Mouse (Mus musculus) myocyte (in vitro differentiated cells): ENCODE data around the gene Pnliprp1.

Experiments used
- CEBPB ChIP-seq: IDR thresholded peaks from 2 replicates; pipeline ENCODE4 v1.6.1; 2011; ENCODE audit warnings: mild to moderate bottlenecking, moderate library complexity; ENCODE audit not compliant: poor library complexity, insufficient read depth, severe bottlenecking
- E2F4 ChIP-seq: IDR thresholded peaks from one replicate; pipeline ENCODE4 v1.6.1; 2011; ENCODE audit warnings: mild to moderate bottlenecking, control low read depth, moderate library complexity; ENCODE audit not compliant: insufficient read depth
- MYOD1 ChIP-seq, 3 experiments: IDR thresholded peaks; one replicate each; pipeline ENCODE4 v1.6.1; 2011; ENCODE audit warnings: control low read depth in 2 of 3, low read depth in 2 of 3, mild to moderate bottlenecking in 2 of 3, moderate library complexity in 1 of 3; ENCODE audit not compliant: insufficient read length in 2 of 3, control insufficient read depth in 1 of 3
- MYOG ChIP-seq, 3 experiments: IDR thresholded peaks; one replicate each; pipeline ENCODE4 v1.6.1; 2011; ENCODE audit warnings: control low read depth in 2 of 3, low read depth in 2 of 3, mild to moderate bottlenecking in 2 of 3; ENCODE audit not compliant: insufficient read length in 2 of 3, control insufficient read depth in 1 of 3, insufficient read depth in 1 of 3
- POLR2A ChIP-seq: IDR thresholded peaks from one replicate; pipeline ENCODE4 v1.6.1; 2011; ENCODE audit warnings: low read depth, mild to moderate bottlenecking, control low read depth, moderate library complexity; ENCODE audit not compliant: insufficient read length
- POLR2AphosphoS2 ChIP-seq: IDR thresholded peaks from one replicate; pipeline ENCODE4 v1.6.1; 2011; ENCODE audit warnings: low read depth, control low read depth; ENCODE audit not compliant: insufficient read length
- REST ChIP-seq: IDR thresholded peaks from one replicate; pipeline ENCODE4 v1.6.1; 2011; ENCODE audit warnings: mild to moderate bottlenecking, control low read depth, moderate library complexity; ENCODE audit not compliant: insufficient read depth, insufficient read length
- TCF12 ChIP-seq: IDR thresholded peaks from one replicate; pipeline ENCODE4 v1.6.1; 2011; ENCODE audit warnings: mild to moderate bottlenecking, control low read depth; ENCODE audit not compliant: poor library complexity, insufficient read depth, severe bottlenecking
- USF1 ChIP-seq: IDR thresholded peaks from one replicate; pipeline ENCODE4 v1.6.1; 2011; ENCODE audit warnings: low read depth, mild to moderate bottlenecking, control low read depth, moderate library complexity

DNA sequence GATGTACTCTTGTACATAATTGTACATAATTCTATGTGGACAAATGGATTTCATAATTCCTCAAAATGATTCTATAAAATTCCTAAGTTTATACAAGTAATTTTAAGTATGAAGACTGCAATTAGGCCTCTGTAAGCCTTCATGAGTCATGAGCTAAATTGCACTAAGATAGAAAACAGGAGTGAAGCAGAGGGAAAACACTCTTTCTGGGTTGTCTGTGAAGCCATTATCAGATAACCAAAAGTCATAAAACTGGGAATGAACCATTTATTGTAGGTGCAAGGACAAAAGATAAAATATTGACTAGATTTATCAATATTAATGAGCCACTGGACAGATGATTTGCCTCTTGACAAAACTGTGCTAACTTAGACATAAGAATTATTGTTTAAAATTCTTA, 8.2 kb upstream of the Pnliprp1 start:
- no peak for TF ChIP-seq TCF12
- TF ChIP-seq POLR2A: no peak
- no peak for TF ChIP-seq USF1
- TF ChIP-seq MYOD1 (IDR thresholded peaks at IDR 0.05; ENCODE audit: control insufficient read depth in 1 of 3, insufficient read length in 2 of 3, low read depth in 2 of 3): no peak
- no peak for TF ChIP-seq REST
- no peak for TF ChIP-seq POLR2AphosphoS2
- TF ChIP-seq MYOG (IDR thresholded peaks at IDR 0.05; ENCODE audit: control insufficient read depth in 1 of 3, insufficient read depth in 1 of 3, insufficient read length in 2 of 3, low read depth in 2 of 3): no peak
- TF ChIP-seq CEBPB: no peak
- no peak for TF ChIP-seq E2F4
